Mouse (Mus musculus): Measurements from ENCODE around the gene Spag6. TPM values are rescaled to one million over a fixed set of nuclear protein-coding genes. Genes with fewer than 3 reads are reported as not detected.
A peak's percentile ranks its signal among the peaks of the same experiment; 100 is the strongest.

Gene Spag6
- total RNA-seq, 2 experiments from 2014 or later: 1.2 to 1.5 TPM

GRCm38 (mm10) chr2:18676936-18677491 is 16.8 kb upstream of the Spag6 start, which contains the start of gene Bmi1:
Bmi1 (plus strand) TSS chr2:18677018.
- H3K4me3 ChIP-seq: peak within 1 kb of the TSS; percentile 94
- TF ChIP-seq CTCF (IDR thresholded peaks at IDR 0.05): no peak
- intact Hi-C loops (cut with DNase I): loop anchor here (5.0 to 10.0 kb wide), 4 partner anchors 90 to 622 kb away; partner anchors contain the start of genes Dnajc1 and Mllt10
- DNase-seq: peak; percentile 80
- H3K27ac ChIP-seq: peak within 1 kb of the TSS; percentile 97

GRCm38 (mm10) chr2:18677631-18678471 is 16.0 kb upstream of the Spag6 start:
- Histone ChIP-seq H3K27ac (peak overlapping the region; percentile 78), H3K4me3 (peak overlapping the region; percentile 94)
- intact Hi-C loops (cut with DNase I): loop anchor here (5.0 to 10.0 kb wide), 4 partner anchors 89 to 623 kb away; partner anchors contain the start of genes Dnajc1 and Mllt10
- TF ChIP-seq CTCF (IDR thresholded peaks at IDR 0.05): no peak
- DNase-seq: peak; percentile 65

- no peak overlapping the region for H3K27ac ChIP-seq
- no peak for TF ChIP-seq CTCF (IDR thresholded peaks at IDR 0.05)
- no peak overlapping the region for H3K4me3 ChIP-seq
- DNase-seq: no peak
- intact Hi-C loops (cut with DNase I): loop anchor here (5.0 to 10.0 kb wide), 5 partner anchors 88 to 625 kb away; partner anchors contain the start of genes 4930426L09Rik, Dnajc1, Mllt10 and Pip4k2a
These were observed 14.1 kb upstream of the Spag6 start for GRCm38 (mm10) chr2:18679701-18680100.

- DNase-seq: no peak
- Histone ChIP-seq H3K27ac (no peak overlapping the region), H3K4me3 (peak overlapping the region; percentile 64)
- intact Hi-C loops (cut with DNase I): loop anchor here (5.0 kb wide), 1 partner anchor 317 kb away; the partner anchor contains the start of genes 4930426L09Rik and Pip4k2a
- TF ChIP-seq CTCF (IDR thresholded peaks at IDR 0.05): no peak
These were observed 13.3 kb upstream of the Spag6 start for GRCm38 (mm10) chr2:18680501-18680900.

GRCm38 (mm10) chr2:18680961-18681360 is 12.9 kb upstream of the Spag6 start:
- intact Hi-C loops (cut with DNase I): loop anchor here (5.0 kb wide), 1 partner anchor 316 kb away; the partner anchor contains the start of genes 4930426L09Rik and Pip4k2a
- H3K27ac ChIP-seq: 0 out of 2 replicates have a peak overlapping the region, but pooled peaks have one; percentile 12
- H3K4me3 ChIP-seq: peak overlapping the region; percentile 64
- TF ChIP-seq CTCF (IDR thresholded peaks at IDR 0.05): no peak
- peak; percentile 56 for DNase-seq

- Histone ChIP-seq H3K27ac (no peak overlapping the region), H3K4me3 (no peak overlapping the region)
- intact Hi-C loops (cut with DNase I): loop anchor here (5.0 kb wide), 1 partner anchor 313 kb away; the partner anchor contains the start of genes 4930426L09Rik and Pip4k2a
- no peak for TF ChIP-seq CTCF (IDR thresholded peaks at IDR 0.05)
- no peak for DNase-seq
These were observed 9.8 kb upstream of the Spag6 start for GRCm38 (mm10) chr2:18684062-18684461.

GRCm38 (mm10) chr2:18686386-18686785 is 7.4 kb upstream of the Spag6 start:
- no peak for DNase-seq
- Histone ChIP-seq H3K27ac (no peak overlapping the region), H3K4me3 (no peak overlapping the region)
- intact Hi-C loops (cut with DNase I): no loop called here
- TF ChIP-seq CTCF (IDR thresholded peaks at IDR 0.05): no peak

GRCm38 (mm10) chr2:18686826-18687519 is 6.9 kb upstream of the Spag6 start:
- no peak for TF ChIP-seq CTCF (IDR thresholded peaks at IDR 0.05)
- no peak for DNase-seq

GRCm38 (mm10) chr2:18687671-18688170 is 6.1 kb upstream of the Spag6 start:
- no peak overlapping the region for H3K4me3 ChIP-seq
- TF ChIP-seq CTCF (IDR thresholded peaks at IDR 0.05): no peak
- intact Hi-C loops (cut with DNase I): no loop called here
- H3K27ac ChIP-seq: no peak overlapping the region
- DNase-seq: no peak

More at GRCm38 (mm10) chr2:18686826-18687519, 6.9 kb upstream of the Spag6 start:
- no peak overlapping the region for H3K4me3 ChIP-seq
- no peak overlapping the region for H3K27ac ChIP-seq
- intact Hi-C loops (cut with DNase I): no loop called here

- TF ChIP-seq CTCF (IDR thresholded peaks at IDR 0.05): no peak
- no peak for DNase-seq
- intact Hi-C loops (cut with DNase I): no loop called here
- Histone ChIP-seq H3K4me3 (peak overlapping the region; percentile 74), H3K27ac (no peak overlapping the region)
These were observed 5.5 kb upstream of the Spag6 start for GRCm38 (mm10) chr2:18688286-18688685.

- Histone ChIP-seq H3K4me3 (peak overlapping the region; percentile 74), H3K27ac (no peak overlapping the region)
- intact Hi-C loops (cut with DNase I): no loop called here
- DNase-seq: peak; percentile 71
- no peak for TF ChIP-seq CTCF (IDR thresholded peaks at IDR 0.05)
These were observed 5.1 kb upstream of the Spag6 start for GRCm38 (mm10) chr2:18688708-18689063.
